Comparison of ENCODE assay signal across 27 mouse cellular contexts in the genomic region with DNA sequence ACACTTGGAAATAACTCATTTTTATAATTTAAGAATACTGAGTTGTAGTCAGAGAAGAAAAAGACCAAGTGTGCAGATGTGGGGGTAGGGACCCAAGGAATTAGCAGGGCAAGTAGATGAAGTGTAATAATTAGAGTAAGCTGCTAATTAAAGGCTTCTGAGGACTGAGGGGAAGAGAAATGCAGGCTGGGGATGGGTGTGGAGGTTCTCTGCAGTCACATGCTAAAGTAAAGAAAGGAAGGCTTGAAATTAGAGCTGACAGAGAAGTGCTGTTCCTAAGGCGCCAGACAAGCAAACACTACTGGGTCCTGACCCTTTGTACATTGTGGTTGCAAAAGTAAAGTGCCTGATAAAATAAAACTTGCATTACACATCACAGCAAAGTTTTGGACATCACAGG.
DNase-seq lines count a peak whose midpoint lies in the region; ATAC-seq and TF ChIP-seq lines count a peak whose summit lies in the region.
"Had no signal": no experiment of that assay in that cellular context is flagged by ENCODE, and none has a peak within 500 bp of the region (broad histone marks: within the 10 kb centered on the region; RNA-seq: fewer than 3 reads in every experiment).

No protein-coding gene starts in this region.

- H3K9ac ChIP-seq in embryonic facial prominence, embryonic 11.5 days (replicated peaks; ENCODE audit: low read length), result no peak overlapping the region
- no peak overlapping the region for H3K9ac ChIP-seq in lung, postnatal 0 days (replicated peaks; ENCODE audit: low read depth)
- H3K9ac ChIP-seq in embryonic facial prominence, embryonic 15.5 days, result no peak overlapping the region
- no peak overlapping the region for H3K9ac ChIP-seq in midbrain, embryonic 15.5 days
- H3K9ac ChIP-seq: hindbrain, embryonic 15.5 days; liver, embryonic 13.5 days; lung, embryonic 15.5 days; midbrain, embryonic 13.5 days; neural tube, embryonic 13.5 days had no signal

- no peak overlapping the region for H3K4me2 ChIP-seq in embryonic facial prominence, embryonic 11.5 days (ENCODE audit: low read depth, low read length)
- no peak overlapping the region for H3K4me2 ChIP-seq in lung, postnatal 0 days (replicated peaks; ENCODE audit: low read depth, low read length)
- H3K4me2 ChIP-seq in embryonic facial prominence, embryonic 15.5 days (replicated peaks), result no peak overlapping the region
- H3K4me2 ChIP-seq in midbrain, embryonic 15.5 days, result no peak overlapping the region
- H3K4me2 ChIP-seq: heart, embryonic 11.5 days; hindbrain, embryonic 15.5 days; liver, embryonic 13.5 days; lung, embryonic 15.5 days; midbrain, embryonic 13.5 days; neural tube, embryonic 13.5 days had no signal

- H3K4me1 ChIP-seq in embryonic facial prominence, embryonic 11.5 days (ENCODE audit: control insufficient read depth, insufficient read depth, low read length), result no peaks in the 10 kb centered on the region
- peaks cover 6% of the 10 kb centered on the region; the same call in 1 of the 2 replicates for H3K4me1 ChIP-seq in embryonic facial prominence, embryonic 10.5 days
- H3K4me1 ChIP-seq in lung, postnatal 0 days (ENCODE audit: insufficient read depth, low read depth, low read length), result no peaks in the 10 kb centered on the region
- H3K4me1 ChIP-seq in embryonic facial prominence, embryonic 15.5 days, result no peaks in the 10 kb centered on the region
- H3K4me1 ChIP-seq in midbrain, embryonic 15.5 days, result no peaks in the 10 kb centered on the region
- H3K4me1 ChIP-seq: hindbrain, embryonic 15.5 days; liver, embryonic 13.5 days; lung, embryonic 15.5 days; megakaryocyte, embryonic 14.5 days; midbrain, embryonic 13.5 days; neural tube, embryonic 13.5 days had no signal

- 23% methylated on average over 1 of the region's 1 CpGs for WGBS in embryonic facial prominence, embryonic 11.5 days
- WGBS in embryonic facial prominence, embryonic 10.5 days, result 28% methylated on average over 1 of the region's 1 CpGs
- 20% methylated on average over 1 of the region's 1 CpGs for WGBS in lung, postnatal 0 days
- 39% methylated on average over 1 of the region's 1 CpGs for WGBS in embryonic facial prominence, embryonic 15.5 days
- 39% methylated on average over 1 of the region's 1 CpGs for WGBS in midbrain, embryonic 15.5 days

- 0 out of 2 replicates have a peak, but pooled peaks have one; percentile 70 for ATAC-seq in embryonic facial prominence, embryonic 11.5 days (replicated peaks; ENCODE audit: insufficient number of reproducible peaks, low FRiP score, low TSS enrichment, low read depth)
- ATAC-seq in lung, postnatal 0 days, result peak; percentile 26
- ATAC-seq in embryonic facial prominence, embryonic 15.5 days (ENCODE audit: insufficient number of reproducible peaks, low FRiP score, low TSS enrichment, low read depth), result 0 out of 2 replicates have a peak, but pooled peaks have one; percentile 43
- ATAC-seq in midbrain, embryonic 15.5 days (replicated peaks), result no peak
- ATAC-seq: CD4-positive, CD25-positive, alpha-beta regulatory T cell, adult 4 months; midbrain, embryonic 13.5 days had no signal

- H3K9me3 ChIP-seq in embryonic facial prominence, embryonic 11.5 days (replicated peaks; ENCODE audit: control insufficient read depth, low read length), result no peaks in the 10 kb centered on the region
- H3K9me3 ChIP-seq in embryonic facial prominence, embryonic 10.5 days, result no peaks in the 10 kb centered on the region
- H3K9me3 ChIP-seq in lung, postnatal 0 days (ENCODE audit: low read length), result no peaks in the 10 kb centered on the region
- H3K9me3 ChIP-seq in embryonic facial prominence, embryonic 15.5 days (replicated peaks), result no peaks in the 10 kb centered on the region
- no peaks in the 10 kb centered on the region for H3K9me3 ChIP-seq in midbrain, embryonic 15.5 days
- H3K9me3 ChIP-seq: hindbrain, embryonic 15.5 days; liver, embryonic 13.5 days; lung, embryonic 15.5 days; megakaryocyte, embryonic 14.5 days; midbrain, embryonic 13.5 days; neural tube, embryonic 13.5 days had no signal

- no peak overlapping the region for H3K4me3 ChIP-seq in embryonic facial prominence, embryonic 11.5 days (ENCODE audit: low read depth, low read length)
- H3K4me3 ChIP-seq in embryonic facial prominence, embryonic 10.5 days, result no peak overlapping the region
- no peak overlapping the region for H3K4me3 ChIP-seq in lung, postnatal 0 days (ENCODE audit: low read depth, low read length)
- H3K4me3 ChIP-seq in embryonic facial prominence, embryonic 15.5 days (replicated peaks), result no peak overlapping the region
- H3K4me3 ChIP-seq in midbrain, embryonic 15.5 days, result no peak overlapping the region
- H3K4me3 ChIP-seq: hindbrain, embryonic 15.5 days; liver, embryonic 13.5 days; lung, embryonic 15.5 days; megakaryocyte, embryonic 14.5 days; midbrain, embryonic 13.5 days; myocyte; neural tube, embryonic 13.5 days had no signal

- TF ChIP-seq EP300 in lung, postnatal 0 days (IDR thresholded peaks at IDR 0.05), result no peak

- no peaks in the 10 kb centered on the region for H3K36me3 ChIP-seq in embryonic facial prominence, embryonic 11.5 days (replicated peaks; ENCODE audit: control insufficient read depth, insufficient read depth, low read depth, low read length)
- no peaks in the 10 kb centered on the region for H3K36me3 ChIP-seq in embryonic facial prominence, embryonic 10.5 days (replicated peaks)
- no peaks in the 10 kb centered on the region for H3K36me3 ChIP-seq in lung, postnatal 0 days (ENCODE audit: insufficient read depth, low read length)
- H3K36me3 ChIP-seq in embryonic facial prominence, embryonic 15.5 days, result no peaks in the 10 kb centered on the region
- H3K36me3 ChIP-seq in midbrain, embryonic 15.5 days (replicated peaks), result no peaks in the 10 kb centered on the region
- H3K36me3 ChIP-seq: hindbrain, embryonic 15.5 days; liver, embryonic 13.5 days; lung, embryonic 15.5 days; midbrain, embryonic 13.5 days; neural tube, embryonic 13.5 days had no signal

- DNase-seq in embryonic facial prominence, embryonic 11.5 days (ENCODE audit: low spot score), result peak; percentile 19
- DNase-seq in embryonic facial prominence, embryonic 10.5 days (ENCODE audit: low spot score), result no peak
- DNase-seq in lung, postnatal 0 days (ENCODE audit: low spot score), result peak; percentile 44
- no peak for DNase-seq in lung, postnatal 10 days
- DNase-seq in retina, postnatal 1 day, result peak; percentile 20
- DNase-seq in thymus, postnatal 4 days, result no peak
- DNase-seq: adrenal gland, postnatal 36 days; cerebellum, adult 11-12 months; cerebellum, postnatal 14 days; embryo, embryonic 11 days; kidney, adult 2 months; kidney, postnatal 4 days; liver, embryonic 13.5 days; right cerebral cortex, adult 18-20 months; right cerebral cortex, postnatal 4 days; thymus, adult 18-20 months; thymus, postnatal 36 days had no signal

- TF ChIP-seq CTCF in lung, postnatal 0 days (IDR thresholded peaks at IDR 0.05), result no peak

- no peak overlapping the region for H3K27ac ChIP-seq in embryonic facial prominence, embryonic 11.5 days (replicated peaks; ENCODE audit: low read depth, low read length)
- no peak overlapping the region for H3K27ac ChIP-seq in embryonic facial prominence, embryonic 10.5 days (replicated peaks)
- no peak overlapping the region for H3K27ac ChIP-seq in lung, postnatal 0 days (ENCODE audit: low read length)
- no peak overlapping the region for H3K27ac ChIP-seq in embryonic facial prominence, embryonic 15.5 days (replicated peaks)
- no peak overlapping the region for H3K27ac ChIP-seq in midbrain, embryonic 15.5 days
- H3K27ac ChIP-seq: hindbrain, embryonic 15.5 days; liver, embryonic 13.5 days; lung, embryonic 15.5 days; midbrain, embryonic 13.5 days; neural tube, embryonic 13.5 days had no signal

- no peaks in the 10 kb centered on the region for H3K27me3 ChIP-seq in embryonic facial prominence, embryonic 11.5 days (ENCODE audit: control insufficient read depth, insufficient read depth, low read length)
- no peaks in the 10 kb centered on the region for H3K27me3 ChIP-seq in embryonic facial prominence, embryonic 10.5 days (replicated peaks; ENCODE audit: low read depth, poor library complexity, severe bottlenecking)
- no peaks in the 10 kb centered on the region for H3K27me3 ChIP-seq in lung, postnatal 0 days (replicated peaks; ENCODE audit: insufficient read depth, low read length)
- no peaks in the 10 kb centered on the region for H3K27me3 ChIP-seq in embryonic facial prominence, embryonic 15.5 days
- H3K27me3 ChIP-seq in midbrain, embryonic 15.5 days (replicated peaks), result no peaks in the 10 kb centered on the region
- H3K27me3 ChIP-seq: hindbrain, embryonic 15.5 days; liver, embryonic 13.5 days; lung, embryonic 15.5 days; megakaryocyte, embryonic 14.5 days; midbrain, embryonic 13.5 days; neural tube, embryonic 13.5 days had no signal

Comparison
In these comparisons a context has a peak if more than half of its experiments do, and no peak if none do; other contexts are left out.
1. DNase-seq: peak in embryonic facial prominence, embryonic 11.5 days (single experiment), lung, postnatal 0 days (single experiment) and retina, postnatal 1 day (single experiment); none in embryonic facial prominence, embryonic 10.5 days (single experiment), lung, postnatal 10 days (single experiment) and thymus, postnatal 4 days (single experiment).